Mouse (Mus musculus) stomach, postnatal 0 days (tissue): Measurements from ENCODE around the gene Yeats4. TPM values are rescaled to one million over a fixed set of nuclear protein-coding genes. Genes with fewer than 3 reads are reported as not detected.

Experiments used
- ATAC-seq: fragments of 200-750 bp; cut with Nextera tagmentation; 2 replicates; pipeline ENCODE4 v1.8.0; 2017; ENCODE audit not compliant: low FRiP score, low TSS enrichment
- DNase-seq: peaks from one replicate; pipeline ENCODE4 v3.0.0-alpha.2; 2016; ENCODE audit warnings: low spot score
- H3K27ac ChIP-seq: fragments of 300-500 bp; sonication (generic); replicated peaks from 2 replicates; pipeline ENCODE4 v1.5.1; 2014; ENCODE audit warnings: mild to moderate bottlenecking, control low read depth
- H3K27me3 ChIP-seq: fragments of 300-500 bp; sonication (generic); 2 replicates; pipeline ENCODE4 v1.6.1; 2014; ENCODE audit warnings: low read length; ENCODE audit not compliant: control insufficient read depth, insufficient read depth
- H3K36me3 ChIP-seq: fragments of 300-500 bp; sonication (generic); 2 replicates; pipeline ENCODE4 v1.6.1; 2014; ENCODE audit warnings: low read length, mixed read lengths; ENCODE audit not compliant: control insufficient read depth, insufficient read depth
- H3K4me1 ChIP-seq: fragments of 300-500 bp; sonication (generic); replicated peaks from 2 replicates; pipeline ENCODE4 v1.6.1; 2014; ENCODE audit warnings: antibody characterized with exemption; ENCODE audit not compliant: control insufficient read depth, insufficient read depth
- H3K4me2 ChIP-seq: fragments of 300-500 bp; sonication (generic); replicated peaks from 2 replicates; pipeline ENCODE4 v1.6.1; 2014; ENCODE audit warnings: low read depth, mild to moderate bottlenecking, control low read depth, moderate library complexity
- H3K4me3 ChIP-seq: fragments of 300-500 bp; sonication (generic); 2 replicates; pipeline ENCODE4 v1.5.1; 2014; ENCODE audit warnings: low read depth, low read length, control low read depth
- H3K9ac ChIP-seq: fragments of 300-500 bp; sonication (generic); 2 replicates; pipeline ENCODE4 v1.6.1; 2014; ENCODE audit warnings: mild to moderate bottlenecking, low read length, control low read depth, mixed read lengths
- H3K9me3 ChIP-seq: fragments of 300-500 bp; sonication (generic); 2 replicates; pipeline ENCODE4 v1.6.1; 2016; ENCODE audit warnings: low read length; ENCODE audit not compliant: control insufficient read depth
- CTCF ChIP-seq: IDR thresholded peaks from 2 replicates; pipeline ENCODE4 v1.5.1; 2016; ENCODE audit warnings: antibody characterized with exemption, low read depth, mild to moderate bottlenecking, moderate library complexity
- EP300 ChIP-seq: optimal IDR thresholded peaks from 2 replicates; pipeline ENCODE3; 2016; ENCODE audit warnings: antibody characterized with exemption
- WGBS: fragments of 180-500 bp; shearing (Covaris S2); extraction: QIAGEN DNeasy Blood & Tissue Kit; methylation state at CpG from one replicate; pipeline ENCODE4 v1.1.7; 2014; 5-methylcytosine and 5-hydroxymethylcytosine counted together
- polyA plus RNA-seq: library from polyadenylated mRNA; unstranded; fragments of >200 nt; fragmentation: Nextera tagmentation; extraction: Ambion mirVana; gene quantifications from 2 replicates; pipeline ENCODE4 v1.2.1, GENCODE M21; 2015

The Yeats4 gene
- polyA plus RNA-seq, 1 experiment from 2014 or later = 38.2 TPM

DNA sequence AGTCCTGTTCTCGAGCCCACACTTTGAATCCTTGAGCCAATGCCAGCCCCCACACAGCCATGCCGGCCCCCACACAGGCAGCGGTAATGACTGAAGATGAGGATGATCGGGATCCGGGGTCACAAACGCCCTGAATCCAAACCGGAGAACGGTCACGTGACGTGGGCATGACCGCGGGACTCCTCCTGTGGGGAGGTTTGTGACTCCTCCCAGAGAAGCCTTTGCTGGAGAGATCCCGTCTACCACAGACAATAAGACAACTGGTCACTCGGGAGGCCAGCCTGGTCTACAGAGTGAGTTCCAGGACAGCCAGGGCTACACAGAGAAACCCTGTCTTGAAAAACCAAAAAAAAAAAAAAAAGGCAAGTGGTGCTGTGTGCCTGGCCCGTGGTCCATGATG, 16.1 kb downstream of the Yeats4 start:
- H3K9ac ChIP-seq = no peak overlapping the region
- DNase-seq = no peak
- no peaks in the 10 kb centered on the region for H3K9me3 ChIP-seq
- H3K4me2 ChIP-seq = no peak overlapping the region
- TF ChIP-seq CTCF = no peak
- TF ChIP-seq EP300 = no peak
- H3K27me3 ChIP-seq = no peaks in the 10 kb centered on the region
- H3K36me3 ChIP-seq = no peaks in the 10 kb centered on the region
- WGBS = 86% methylated on average over 15 of the region's 15 CpGs
- H3K4me3 ChIP-seq = no peak overlapping the region
- ATAC-seq = no peak
- H3K27ac ChIP-seq = no peak overlapping the region
- no peaks in the 10 kb centered on the region for H3K4me1 ChIP-seq

DNA sequence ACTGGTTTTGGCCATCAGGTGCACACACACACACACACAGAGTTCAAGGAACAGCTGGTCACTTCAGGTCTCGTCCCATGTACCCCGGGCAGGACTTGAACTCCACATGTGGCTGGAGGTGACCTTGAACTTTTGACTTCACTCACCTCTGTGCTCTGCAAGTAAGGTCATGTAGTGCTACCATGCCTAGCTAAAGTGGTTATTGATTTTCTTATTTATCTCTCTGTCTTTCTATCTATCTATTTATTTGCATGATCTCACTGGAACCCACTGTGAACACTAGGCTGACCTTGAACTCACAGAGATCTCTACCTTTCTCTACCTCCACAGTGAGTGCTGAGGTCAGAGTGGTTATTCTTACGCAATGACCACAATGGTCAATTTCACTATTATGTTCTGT, 18.2 kb downstream of the Yeats4 start:
- no peaks in the 10 kb centered on the region for H3K36me3 ChIP-seq
- ATAC-seq = no peak
- no peak overlapping the region for H3K27ac ChIP-seq
- no peaks in the 10 kb centered on the region for H3K4me1 ChIP-seq
- no peak for DNase-seq
- no peaks in the 10 kb centered on the region for H3K9me3 ChIP-seq
- H3K9ac ChIP-seq = no peak overlapping the region
- no peaks in the 10 kb centered on the region for H3K27me3 ChIP-seq
- no peak for TF ChIP-seq CTCF
- TF ChIP-seq EP300 = no peak
- no peak overlapping the region for H3K4me2 ChIP-seq
- 93% methylated on average over 3 of the region's 3 CpGs for WGBS
- no peak overlapping the region for H3K4me3 ChIP-seq

DNA sequence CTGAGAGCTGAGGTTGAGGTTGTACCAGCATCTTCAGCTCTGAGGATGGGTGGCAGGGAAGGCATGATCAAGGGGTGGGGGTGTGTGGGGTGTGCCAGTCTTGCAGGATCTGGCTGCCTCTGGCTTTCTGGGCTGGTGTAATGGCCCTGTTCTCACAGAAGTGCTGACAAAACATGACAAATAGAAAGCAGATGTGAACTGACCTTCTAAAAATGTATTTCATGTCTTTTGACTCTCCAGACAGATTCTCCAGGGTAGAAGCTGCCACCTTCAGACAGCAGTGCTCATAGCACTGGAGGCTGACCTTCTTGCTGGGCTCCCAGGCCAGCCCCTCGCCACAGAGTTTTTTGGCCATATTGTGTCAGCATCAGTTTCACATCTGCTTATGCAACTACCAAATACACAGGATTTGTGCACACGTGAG, 20.7 kb downstream of the Yeats4 start:
- no peak overlapping the region for H3K9ac ChIP-seq
- H3K27ac ChIP-seq = no peak overlapping the region
- H3K27me3 ChIP-seq = no peaks in the 10 kb centered on the region
- H3K4me1 ChIP-seq = no peaks in the 10 kb centered on the region
- DNase-seq = no peak
- H3K9me3 ChIP-seq = no peaks in the 10 kb centered on the region
- TF ChIP-seq EP300 (no peak), CTCF (peak; percentile 59)
- no peak overlapping the region for H3K4me2 ChIP-seq
- peak; percentile 39; the same call in 1 of the 2 replicates for ATAC-seq
- 67% methylated on average over 2 of the region's 2 CpGs for WGBS
- no peaks in the 10 kb centered on the region for H3K36me3 ChIP-seq
- H3K4me3 ChIP-seq = no peak overlapping the region

DNA sequence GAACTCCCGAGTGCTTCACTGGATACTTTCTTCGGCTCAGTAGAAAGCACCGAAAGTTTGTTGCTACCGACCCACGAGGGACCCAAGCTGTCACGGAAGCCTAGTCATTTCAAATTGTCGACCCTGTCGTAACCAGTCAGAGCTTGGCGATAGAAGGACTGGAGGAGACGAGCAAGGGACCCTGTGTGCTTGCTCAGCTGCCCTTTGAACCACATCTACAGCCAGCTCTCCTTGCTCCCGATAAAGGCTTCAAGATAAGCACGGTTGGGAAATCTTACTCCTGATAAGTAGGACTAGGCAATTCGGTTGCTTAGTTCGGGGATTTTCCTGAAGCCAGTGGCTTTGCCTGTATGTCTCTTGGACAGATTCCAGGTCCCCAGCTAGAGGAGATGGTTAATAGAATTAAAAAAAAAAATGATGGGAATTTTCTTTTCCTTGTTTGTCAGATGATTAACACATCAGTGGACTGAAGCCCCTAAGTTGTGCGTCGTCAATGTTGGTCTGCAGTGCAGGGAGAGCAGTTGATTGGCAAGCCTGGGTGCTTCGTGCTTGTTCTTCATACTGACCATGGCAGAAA, 21.2 kb downstream of the Yeats4 start:
- no peaks in the 10 kb centered on the region for H3K36me3 ChIP-seq
- ATAC-seq = no peak
- no peak overlapping the region for H3K27ac ChIP-seq
- no peak for DNase-seq
- H3K4me1 ChIP-seq = no peaks in the 10 kb centered on the region
- TF ChIP-seq CTCF = no peak
- no peak for TF ChIP-seq EP300
- no peaks in the 10 kb centered on the region for H3K9me3 ChIP-seq
- WGBS = 45% methylated on average over 17 of the region's 17 CpGs
- no peak overlapping the region for H3K4me2 ChIP-seq
- no peaks in the 10 kb centered on the region for H3K27me3 ChIP-seq
- H3K4me3 ChIP-seq = no peak overlapping the region
- H3K9ac ChIP-seq = no peak overlapping the region

DNA sequence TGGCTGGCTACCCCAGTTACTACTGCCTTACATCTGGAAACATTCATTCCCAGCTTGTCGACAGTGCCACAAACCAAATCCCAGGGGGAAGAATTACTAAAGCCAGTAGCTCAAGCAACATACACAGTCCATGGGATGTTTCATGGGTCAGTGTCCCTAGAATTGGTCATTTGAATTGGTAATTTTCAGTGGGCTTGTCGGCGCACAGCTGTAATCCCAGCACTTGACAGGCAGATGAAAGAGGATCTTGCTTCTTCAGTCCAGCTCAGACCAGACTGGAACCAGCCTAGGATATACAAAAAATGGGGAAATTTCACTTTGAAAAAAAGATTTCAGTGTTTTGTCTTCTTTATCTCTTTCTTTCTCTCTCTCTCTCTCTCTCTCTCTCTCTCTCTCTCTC, 24.6 kb downstream of the Yeats4 start:
- H3K9me3 ChIP-seq = no peaks in the 10 kb centered on the region
- WGBS = 69% methylated on average over 3 of the region's 3 CpGs
- H3K4me3 ChIP-seq = no peak overlapping the region
- H3K36me3 ChIP-seq = no peaks in the 10 kb centered on the region
- ATAC-seq (no peak), DNase-seq (no peak)
- no peak overlapping the region for H3K27ac ChIP-seq
- no peak for TF ChIP-seq EP300
- TF ChIP-seq CTCF = no peak
- H3K27me3 ChIP-seq = no peaks in the 10 kb centered on the region
- H3K4me2 ChIP-seq = no peak overlapping the region
- H3K9ac ChIP-seq = no peak overlapping the region
- no peaks in the 10 kb centered on the region for H3K4me1 ChIP-seq

DNA sequence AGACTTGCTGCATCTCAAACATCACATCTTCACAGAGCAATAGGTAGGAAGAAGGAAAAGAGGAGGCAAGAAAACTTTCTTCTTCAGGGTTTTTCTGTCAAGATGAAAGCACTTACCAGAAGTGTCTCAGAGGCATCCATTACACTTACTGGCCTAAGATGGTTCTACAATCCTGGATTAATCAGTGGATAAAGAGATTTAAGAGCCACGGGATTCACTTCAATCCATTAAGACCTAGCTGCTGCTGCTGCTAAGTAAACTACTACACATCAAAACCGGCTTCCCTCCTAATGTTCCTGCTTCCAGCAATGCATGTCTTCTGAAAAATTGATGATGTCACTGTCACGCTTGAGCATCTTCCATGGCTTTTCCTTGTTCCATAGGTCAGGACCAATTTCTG, 27.6 kb downstream of the Yeats4 start:
- ATAC-seq (no peak), DNase-seq (no peak)
- Histone ChIP-seq H3K27me3 (no peaks in the 10 kb centered on the region), H3K36me3 (no peaks in the 10 kb centered on the region), H3K27ac (no peak overlapping the region), H3K4me2 (no peak overlapping the region), H3K9ac (no peak overlapping the region), H3K4me1 (no peaks in the 10 kb centered on the region), H3K9me3 (no peaks in the 10 kb centered on the region), H3K4me3 (no peak overlapping the region)
- TF ChIP-seq CTCF (no peak), EP300 (no peak)
- 55% methylated on average over 3 of the region's 3 CpGs for WGBS
